Mouse (Mus musculus) midbrain, embryonic 15.5 days (tissue): ENCODE data around the gene Emilin2. TPM values are rescaled to one million over a fixed set of nuclear protein-coding genes. Genes with fewer than 3 reads are reported as not detected.

Experiments used
- ATAC-seq: fragments of 200-750 bp; cut with Nextera tagmentation; replicated peaks from 2 replicates; pipeline ENCODE4 v1.8.0; 2017; ENCODE audit warnings: moderate TSS enrichment
- H3K27ac ChIP-seq: fragments of 300-500 bp; sonication (generic); 2 replicates; pipeline ENCODE4 v1.5.1; 2015; ENCODE audit warnings: mild to moderate bottlenecking, inconsistent platforms
- H3K27me3 ChIP-seq: fragments of 300-500 bp; sonication (generic); replicated peaks from 2 replicates; pipeline ENCODE4 v1.6.1; 2015; ENCODE audit warnings: inconsistent platforms
- H3K36me3 ChIP-seq: fragments of 300-500 bp; sonication (generic); replicated peaks from 2 replicates; pipeline ENCODE4 v1.6.1; 2015; ENCODE audit warnings: inconsistent platforms
- H3K4me1 ChIP-seq: fragments of 300-500 bp; sonication (generic); 2 replicates; pipeline ENCODE4 v1.6.1; 2015; ENCODE audit warnings: inconsistent platforms
- H3K4me2 ChIP-seq: fragments of 300-500 bp; sonication (generic); 2 replicates; pipeline ENCODE4 v1.6.1; 2015; ENCODE audit warnings: inconsistent platforms, mild to moderate bottlenecking, moderate library complexity
- H3K4me3 ChIP-seq: fragments of 300-500 bp; sonication (generic); 2 replicates; pipeline ENCODE4 v1.5.1; 2015; ENCODE audit warnings: mild to moderate bottlenecking, inconsistent platforms
- H3K9ac ChIP-seq: fragments of 300-500 bp; sonication (generic); 2 replicates; pipeline ENCODE4 v1.6.1; 2015; ENCODE audit warnings: mild to moderate bottlenecking, inconsistent platforms
- H3K9me3 ChIP-seq: fragments of 300-500 bp; sonication (generic); 2 replicates; pipeline ENCODE4 v1.6.1; 2016; ENCODE audit warnings: inconsistent platforms
- WGBS: fragments of 180-500 bp; shearing (Covaris S2); methylation state at CpG from one replicate; pipeline ENCODE4 v1.1.7; 2015; ENCODE audit warnings: mixed read lengths; 5-methylcytosine and 5-hydroxymethylcytosine counted together
- polyA plus RNA-seq: library from polyadenylated mRNA; unstranded; fragments of >200 nt; fragmentation: Nextera tagmentation; extraction: Ambion mirVana; gene quantifications from 2 replicates; pipeline ENCODE4 v1.2.1, GENCODE M21; 2015

Gene Emilin2
- polyA plus RNA-seq, 1 experiment from 2014 or later: 2.0 TPM

DNA sequence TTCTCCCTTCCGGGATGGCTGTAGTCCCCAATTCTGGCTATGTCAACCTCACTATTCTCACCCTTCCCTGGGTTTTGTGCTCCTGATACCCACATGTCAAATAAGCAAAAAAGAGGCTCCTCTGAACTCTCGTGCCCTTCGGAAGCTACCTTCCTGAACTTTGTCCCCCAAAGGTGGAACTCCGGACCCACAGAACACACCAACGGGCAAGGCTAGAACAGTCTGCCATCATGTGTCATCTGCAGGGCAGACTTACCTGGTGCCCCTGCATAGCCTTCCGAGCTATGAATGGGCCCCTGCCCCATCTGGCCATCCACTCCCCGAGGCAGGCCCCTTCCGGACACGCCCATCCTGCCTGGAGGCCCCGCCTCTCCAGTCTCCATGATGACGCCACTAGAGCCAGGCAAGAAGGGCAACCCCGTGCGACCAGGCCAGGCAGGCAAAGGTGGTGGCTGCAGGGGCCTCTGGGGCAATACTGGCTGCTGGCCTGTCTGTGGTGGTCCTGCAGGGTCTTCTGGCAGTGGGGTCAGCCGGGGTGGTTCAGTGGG is 55.6 kb downstream of the Emilin2 start:
- Histone ChIP-seq H3K9me3 (no peaks in the 10 kb centered on the region), H3K4me1 (no peaks in the 10 kb centered on the region), H3K27ac (no peak overlapping the region), H3K9ac (no peak overlapping the region), H3K36me3 (no peaks in the 10 kb centered on the region), H3K27me3 (no peaks in the 10 kb centered on the region), H3K4me2 (no peak overlapping the region), H3K4me3 (no peak overlapping the region)
- 83% methylated on average over 14 of the region's 14 CpGs for WGBS
- no peak for ATAC-seq

DNA sequence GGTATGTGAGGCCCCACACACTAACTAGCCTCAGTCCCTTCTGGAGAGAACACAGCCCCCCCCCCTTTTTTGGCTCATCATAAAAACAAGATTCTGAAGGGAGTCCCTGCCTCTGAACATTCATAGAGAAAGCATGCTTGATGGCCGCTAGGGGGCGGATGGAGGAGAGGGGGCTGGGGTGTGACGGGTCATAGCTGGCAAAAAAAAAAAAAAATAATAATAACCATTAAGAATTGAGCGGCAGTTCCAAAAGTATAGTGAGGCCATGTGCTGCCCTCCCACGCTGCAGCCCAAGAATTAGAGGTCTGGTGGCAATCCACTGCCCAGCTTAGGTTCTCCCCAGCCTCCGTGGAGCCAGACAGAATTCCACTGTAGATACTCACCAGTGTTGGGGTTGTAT is 57.0 kb downstream of the Emilin2 start:
- WGBS: 58% methylated on average over 6 of the region's 6 CpGs
- H3K27me3 ChIP-seq: no peaks in the 10 kb centered on the region
- no peak for ATAC-seq
- H3K4me2 ChIP-seq: no peak overlapping the region
- H3K27ac ChIP-seq: no peak overlapping the region
- no peak overlapping the region for H3K9ac ChIP-seq
- H3K9me3 ChIP-seq: no peaks in the 10 kb centered on the region
- no peaks in the 10 kb centered on the region for H3K4me1 ChIP-seq
- H3K36me3 ChIP-seq: no peaks in the 10 kb centered on the region
- H3K4me3 ChIP-seq: no peak overlapping the region

DNA sequence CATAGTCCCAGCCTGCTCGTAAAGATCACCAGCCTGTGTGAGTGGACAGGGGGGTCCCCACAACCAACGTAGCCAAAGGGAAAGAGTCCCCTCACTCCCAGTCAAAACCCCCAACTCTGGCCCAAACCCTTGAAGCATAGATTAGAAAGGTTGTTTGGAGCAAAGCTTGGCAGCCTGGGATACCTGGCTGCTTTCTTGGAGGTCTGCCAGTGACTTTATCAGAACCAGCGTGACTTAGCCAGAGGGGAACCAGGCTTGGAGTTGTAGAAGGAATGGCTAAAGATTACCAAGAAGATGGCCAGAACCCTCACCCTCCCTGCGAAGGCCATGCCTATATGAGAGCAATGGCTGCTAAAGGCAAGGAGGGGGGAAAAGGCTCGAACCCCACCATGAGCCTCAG is 57.7 kb downstream of the Emilin2 start:
- H3K4me3 ChIP-seq: no peak overlapping the region
- H3K9me3 ChIP-seq: no peaks in the 10 kb centered on the region
- no peak for ATAC-seq
- 88% methylated on average over 5 of the region's 5 CpGs for WGBS
- no peaks in the 10 kb centered on the region for H3K4me1 ChIP-seq
- no peak overlapping the region for H3K4me2 ChIP-seq
- H3K27ac ChIP-seq: no peak overlapping the region
- no peaks in the 10 kb centered on the region for H3K27me3 ChIP-seq
- no peak overlapping the region for H3K9ac ChIP-seq
- H3K36me3 ChIP-seq: no peaks in the 10 kb centered on the region

DNA sequence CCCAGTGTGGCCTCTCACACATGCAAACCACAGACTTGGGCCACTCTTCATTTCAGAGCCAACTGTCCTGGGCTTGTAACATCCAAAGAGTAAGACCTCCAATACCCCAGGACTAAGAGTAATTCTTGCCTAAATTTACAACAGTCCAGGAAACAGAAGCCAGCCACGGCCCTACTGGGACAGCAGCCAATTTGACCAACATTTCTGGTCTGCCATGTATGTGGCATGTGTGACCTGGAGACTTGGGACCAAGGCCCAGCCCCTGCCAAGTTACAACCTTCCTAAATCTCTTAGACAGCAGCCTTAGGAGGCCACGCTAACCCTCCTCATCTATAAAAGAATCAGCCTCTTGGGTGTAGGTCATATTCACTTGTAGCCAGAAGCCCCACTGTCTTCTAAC is 58.4 kb downstream of the Emilin2 start:
- Histone ChIP-seq H3K27me3 (no peaks in the 10 kb centered on the region), H3K4me1 (no peaks in the 10 kb centered on the region), H3K36me3 (peaks cover 2% of the 10 kb centered on the region; the same call in 1 of the 2 replicates), H3K9ac (no peak overlapping the region), H3K9me3 (no peaks in the 10 kb centered on the region), H3K27ac (no peak overlapping the region), H3K4me2 (no peak overlapping the region), H3K4me3 (no peak overlapping the region)
- no peak for ATAC-seq
- 89% methylated on average over 2 of the region's 2 CpGs for WGBS

DNA sequence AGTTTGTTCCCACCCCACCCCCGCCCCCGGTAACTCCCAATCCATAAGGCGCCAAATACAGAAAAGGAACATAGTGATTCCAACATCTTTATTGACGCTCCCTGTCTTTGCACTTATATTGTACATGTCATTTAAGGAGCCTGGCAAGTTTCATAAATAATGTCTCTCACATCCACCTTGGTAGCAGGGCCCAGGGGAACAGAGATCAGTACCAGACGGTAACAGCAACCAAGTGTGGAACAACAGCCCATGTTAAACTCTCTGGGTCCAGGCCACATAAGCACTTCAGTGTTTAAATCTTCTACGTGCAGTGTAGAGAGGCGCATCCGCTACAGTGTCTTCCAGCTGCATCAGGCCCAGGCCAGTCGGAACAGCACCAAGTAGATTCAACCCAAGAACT is 59.7 kb downstream of the Emilin2 start:
- Histone ChIP-seq H3K9ac (no peak overlapping the region), H3K9me3 (no peaks in the 10 kb centered on the region), H3K27me3 (no peaks in the 10 kb centered on the region), H3K4me2 (no peak overlapping the region), H3K4me3 (no peak overlapping the region), H3K36me3 (peaks cover 14% of the 10 kb centered on the region; the same call in 1 of the 2 replicates), H3K4me1 (no peaks in the 10 kb centered on the region), H3K27ac (no peak overlapping the region)
- WGBS: 86% methylated on average over 9 of the region's 9 CpGs
- ATAC-seq: no peak

DNA sequence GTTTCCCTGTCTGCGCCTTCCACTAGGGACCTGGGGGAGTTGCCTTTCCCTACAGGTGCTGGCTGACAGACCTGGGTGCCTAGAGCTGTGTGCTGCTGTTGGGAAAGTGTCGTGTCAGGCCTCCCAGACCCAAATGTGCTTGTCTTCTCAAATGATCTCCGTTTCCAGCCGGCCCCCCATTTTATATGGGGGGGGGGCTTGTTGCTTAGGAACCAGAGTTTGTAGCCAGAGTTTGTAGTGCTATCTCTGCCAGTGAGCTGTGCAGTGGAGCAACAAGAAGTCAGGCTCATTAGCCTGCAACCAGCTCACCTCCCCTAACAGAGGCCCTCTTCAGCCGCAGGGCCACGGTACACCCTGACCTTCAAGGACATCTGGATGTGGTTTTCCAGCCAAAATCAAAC is 60.2 kb downstream of the Emilin2 start:
- H3K4me3 ChIP-seq: no peak overlapping the region
- no peak for ATAC-seq
- WGBS: 72% methylated on average over 6 of the region's 6 CpGs
- H3K36me3 ChIP-seq: peaks cover 19% of the 10 kb centered on the region
- H3K4me2 ChIP-seq: no peak overlapping the region
- H3K9me3 ChIP-seq: no peaks in the 10 kb centered on the region
- no peak overlapping the region for H3K9ac ChIP-seq
- no peaks in the 10 kb centered on the region for H3K27me3 ChIP-seq
- no peak overlapping the region for H3K27ac ChIP-seq
- no peaks in the 10 kb centered on the region for H3K4me1 ChIP-seq

DNA sequence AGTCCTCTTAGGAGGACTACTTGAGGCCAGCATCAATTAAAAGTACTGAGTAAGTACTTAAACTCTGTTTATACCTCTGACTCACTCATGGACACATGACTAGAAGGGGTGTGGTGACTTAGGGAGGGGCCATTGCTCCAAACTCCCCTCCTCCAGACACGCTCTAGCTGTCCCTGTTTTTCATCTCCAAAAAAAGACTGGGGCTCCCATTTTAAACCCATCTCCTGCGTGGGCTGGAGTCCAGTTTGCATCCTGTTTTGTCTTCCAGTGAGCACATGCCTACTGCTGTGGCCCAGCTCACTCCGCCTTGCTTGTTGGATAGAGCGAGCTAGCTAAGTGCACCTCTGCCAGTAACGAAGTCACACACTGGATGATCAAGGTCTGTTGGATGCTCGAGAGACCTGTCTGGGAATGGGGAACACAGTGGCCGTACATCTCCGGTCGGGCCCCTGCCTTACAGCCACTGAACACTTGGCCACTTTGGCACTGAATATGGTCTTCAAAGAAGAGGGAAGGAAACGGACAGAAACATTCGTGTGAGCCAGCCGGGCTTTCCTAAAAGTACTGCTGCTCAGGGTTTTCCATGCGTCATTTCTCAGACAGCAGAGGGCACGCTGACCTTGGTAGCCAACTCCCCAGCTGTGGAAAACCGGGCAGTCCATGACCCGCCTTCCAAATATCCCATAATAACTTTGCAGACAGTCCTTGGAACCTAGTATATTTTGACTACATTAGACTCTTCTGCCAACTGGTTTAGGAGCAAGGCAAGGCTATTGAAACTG is 60.8 kb downstream of the Emilin2 start:
- Histone ChIP-seq H3K4me1 (no peaks in the 10 kb centered on the region), H3K9ac (no peak overlapping the region), H3K9me3 (no peaks in the 10 kb centered on the region), H3K4me3 (no peak overlapping the region), H3K27ac (no peak overlapping the region), H3K27me3 (no peaks in the 10 kb centered on the region), H3K4me2 (no peak overlapping the region), H3K36me3 (peaks cover 25% of the 10 kb centered on the region)
- WGBS: 86% methylated on average over 16 of the region's 16 CpGs
- ATAC-seq: no peak

DNA sequence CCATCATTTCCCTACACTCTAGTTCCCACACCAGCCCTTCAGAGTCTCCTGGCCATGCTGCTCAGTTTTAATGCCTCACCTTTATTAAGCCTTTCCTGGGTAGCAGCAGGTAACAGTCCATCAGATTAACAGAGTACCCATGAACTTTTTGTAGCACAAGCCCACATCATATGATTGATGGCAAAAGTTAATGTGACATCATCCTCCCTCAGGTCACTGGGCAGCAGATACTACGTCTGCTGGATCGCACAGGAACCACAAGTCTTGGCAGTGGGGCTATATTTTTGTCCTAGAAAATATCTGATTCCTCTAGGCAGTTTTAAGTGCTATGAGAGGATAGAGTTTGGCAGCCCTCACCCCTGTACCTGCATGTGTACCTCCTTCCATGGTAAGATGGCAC is 61.7 kb downstream of the Emilin2 start:
- Histone ChIP-seq H3K9me3 (no peaks in the 10 kb centered on the region), H3K4me2 (no peak overlapping the region), H3K4me3 (no peak overlapping the region), H3K36me3 (peaks cover 28% of the 10 kb centered on the region), H3K4me1 (no peaks in the 10 kb centered on the region), H3K9ac (no peak overlapping the region), H3K27ac (no peak overlapping the region), H3K27me3 (no peaks in the 10 kb centered on the region)
- 94% methylated on average over 2 of the region's 2 CpGs for WGBS
- ATAC-seq: no peak

DNA sequence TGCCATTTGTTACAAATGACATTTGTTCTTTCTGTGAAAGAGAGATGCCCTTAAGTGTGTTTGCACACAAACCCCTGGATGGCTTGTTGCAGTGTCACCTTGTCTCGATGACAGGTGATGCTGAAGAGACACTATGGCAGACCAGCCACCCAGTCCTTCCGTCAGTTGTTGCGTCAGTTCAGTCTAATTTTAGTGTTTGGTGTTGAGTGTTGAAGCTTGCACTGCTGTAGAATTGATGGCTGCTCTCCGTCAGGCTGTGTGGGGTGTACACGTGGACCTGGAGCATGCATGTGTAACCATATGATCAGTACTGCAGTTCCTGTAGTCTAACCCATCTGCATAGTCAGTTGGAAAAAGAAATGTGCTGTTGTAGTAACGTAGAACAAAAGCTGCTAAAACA is 62.8 kb downstream of the Emilin2 start:
- no peaks in the 10 kb centered on the region for H3K27me3 ChIP-seq
- 88% methylated on average over 6 of the region's 6 CpGs for WGBS
- no peaks in the 10 kb centered on the region for H3K9me3 ChIP-seq
- H3K4me3 ChIP-seq: no peak overlapping the region
- H3K4me1 ChIP-seq: no peaks in the 10 kb centered on the region
- ATAC-seq: no peak
- H3K9ac ChIP-seq: no peak overlapping the region
- H3K4me2 ChIP-seq: no peak overlapping the region
- H3K36me3 ChIP-seq: peaks cover 37% of the 10 kb centered on the region
- no peak overlapping the region for H3K27ac ChIP-seq

DNA sequence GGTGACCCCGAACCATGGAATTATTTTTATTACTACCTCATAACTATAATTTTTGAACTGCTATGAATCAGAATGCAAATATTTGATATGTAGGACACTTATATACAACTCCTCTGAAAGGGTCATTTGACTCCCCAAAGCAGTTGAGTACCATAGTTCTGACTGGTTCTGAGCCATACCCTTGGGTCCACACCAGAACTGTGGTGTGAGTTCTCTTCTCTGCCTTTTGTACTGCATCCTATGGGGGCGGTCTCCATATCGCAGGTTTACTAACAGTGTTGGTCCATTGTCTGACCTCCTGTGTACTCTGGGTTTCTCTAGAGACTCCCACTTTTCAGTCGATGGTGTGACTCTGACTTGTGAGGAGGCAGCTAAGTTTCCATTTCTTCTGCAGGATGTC is 65.8 kb downstream of the Emilin2 start:
- 92% methylated on average over 4 of the region's 4 CpGs for WGBS
- Histone ChIP-seq H3K9me3 (no peaks in the 10 kb centered on the region), H3K36me3 (peaks cover 50% of the 10 kb centered on the region), H3K27me3 (no peaks in the 10 kb centered on the region), H3K4me1 (no peaks in the 10 kb centered on the region), H3K4me2 (no peak overlapping the region), H3K4me3 (no peak overlapping the region), H3K9ac (no peak overlapping the region), H3K27ac (no peak overlapping the region)
- ATAC-seq: no peak

DNA sequence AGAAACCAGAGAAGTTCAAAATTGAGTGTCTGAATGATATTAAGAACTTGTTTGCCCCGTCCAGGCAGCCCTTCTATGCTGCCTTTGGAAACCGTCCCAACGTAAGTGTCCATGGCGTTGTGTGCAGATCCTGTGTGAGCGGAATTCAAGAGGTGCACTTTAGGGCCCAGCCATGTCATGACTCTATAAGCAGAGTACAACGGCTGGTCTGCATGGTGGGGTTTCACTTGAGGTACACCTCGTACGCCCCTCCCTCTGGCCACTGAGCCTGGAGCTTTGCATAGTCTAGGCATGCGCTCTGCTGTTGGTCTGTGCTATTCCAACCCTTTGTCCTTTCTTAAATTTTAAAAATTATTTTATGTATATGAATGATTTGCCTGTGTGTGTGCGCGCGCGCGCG is 66.6 kb downstream of the Emilin2 start:
- no peak overlapping the region for H3K4me3 ChIP-seq
- no peak for ATAC-seq
- H3K4me1 ChIP-seq: no peaks in the 10 kb centered on the region
- H3K9me3 ChIP-seq: no peaks in the 10 kb centered on the region
- H3K9ac ChIP-seq: no peak overlapping the region
- no peak overlapping the region for H3K4me2 ChIP-seq
- H3K27me3 ChIP-seq: no peaks in the 10 kb centered on the region
- peaks cover 52% of the 10 kb centered on the region for H3K36me3 ChIP-seq
- 96% methylated on average over 15 of the region's 15 CpGs for WGBS
- no peak overlapping the region for H3K27ac ChIP-seq

DNA sequence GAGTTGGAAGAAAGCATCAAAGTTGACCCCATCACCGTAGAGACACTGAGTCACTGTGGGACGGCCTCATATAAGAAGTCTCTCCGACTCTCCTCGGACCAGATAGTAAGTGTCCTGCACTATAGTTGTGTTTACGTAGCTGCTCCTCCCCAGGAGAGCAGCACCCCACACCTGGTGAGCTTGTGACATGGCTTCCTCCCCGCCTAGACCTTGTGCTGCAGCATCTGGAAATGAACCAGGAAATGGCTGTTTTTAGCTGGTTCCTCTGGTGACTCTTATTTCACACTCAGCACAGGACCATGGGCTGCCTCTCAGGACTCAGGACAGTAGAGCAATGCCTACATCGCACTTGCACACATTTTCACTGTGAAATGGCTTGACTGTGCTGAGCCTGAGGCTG is 69.1 kb downstream of the Emilin2 start:
- Histone ChIP-seq H3K9ac (no peak overlapping the region), H3K36me3 (peaks cover 50% of the 10 kb centered on the region), H3K9me3 (no peaks in the 10 kb centered on the region), H3K4me3 (no peak overlapping the region), H3K4me1 (no peaks in the 10 kb centered on the region), H3K27me3 (no peaks in the 10 kb centered on the region), H3K4me2 (no peak overlapping the region), H3K27ac (no peak overlapping the region)
- 96% methylated on average over 7 of the region's 7 CpGs for WGBS
- no peak for ATAC-seq

DNA sequence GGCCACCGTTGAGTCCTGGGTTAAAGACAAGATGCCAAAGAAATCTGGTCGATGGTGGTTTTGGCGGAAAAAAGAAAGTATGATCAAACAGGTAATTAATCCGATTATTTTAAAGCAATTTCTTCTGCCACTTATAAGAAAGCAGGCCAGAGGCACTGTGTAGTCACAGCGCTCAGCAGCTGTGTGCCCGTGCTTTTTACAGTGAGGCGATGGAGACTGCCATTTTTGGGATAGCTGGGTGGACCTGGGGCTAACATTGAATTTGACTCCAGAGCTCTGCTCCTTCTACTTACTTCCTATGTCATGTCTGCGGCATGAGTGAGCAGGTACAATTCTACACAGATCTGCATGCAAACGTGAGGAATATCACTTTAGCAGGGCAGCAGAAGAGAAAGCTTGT is 71.0 kb downstream of the Emilin2 start:
- WGBS: 94% methylated on average over 9 of the region's 9 CpGs
- Histone ChIP-seq H3K9ac (no peak overlapping the region), H3K27me3 (no peaks in the 10 kb centered on the region), H3K4me3 (no peak overlapping the region), H3K4me2 (no peak overlapping the region), H3K4me1 (no peaks in the 10 kb centered on the region), H3K36me3 (peaks cover 41% of the 10 kb centered on the region), H3K27ac (no peak overlapping the region), H3K9me3 (no peaks in the 10 kb centered on the region)
- ATAC-seq: no peak
